Mouse (Mus musculus) left cerebral cortex, adult 11 months (tissue): ENCODE data around the gene Gm20822.
"Not testable (repeated sequence)": the region's sequence is repeated elsewhere in the genome, so short reads cannot be mapped to it uniquely, and the experiment has no call there.

ENCODE experiments used
- DNase-seq: peaks from one replicate; pipeline ENCODE4 v3.0.0; 2022; ENCODE audit warnings: low spot score

Gm20822 gene

GRCm38 (mm10) chrY:15884671-15885070, at the start of gene Gm20822:
Gene Gm20822 (minus strand): TSS chrY:15884771.
- DNase-seq: not testable (repeated sequence)
